Mouse (Mus musculus) C2C12 (cell line): ENCODE results near the gene Gm17655. TPM values are rescaled to one million over a fixed set of nuclear protein-coding genes. Genes with fewer than 3 reads are reported as not detected.

Experiments
- polyA plus RNA-seq: library from polyadenylated mRNA; unstranded; fragments of >200 nt; fragmentation: generic; extraction: Trizol; gene quantifications from one replicate; pipeline ENCODE4 v1.2.1, GENCODE M21; 2012; ENCODE audit warnings: missing spikeins

The Gm17655 gene
- polyA plus RNA-seq, 1 experiment: 0.09 TPM

Other genes starting within 250 kb of the Gm17655 start
- 0.88 TPM for gene Gm15446, start 149.1 kb downstream of the Gm17655 start, polyA plus RNA-seq
- gene Zfp932, start 76.0 kb downstream of the Gm17655 start, polyA plus RNA-seq: 10.3 TPM
- 0.14 TPM for gene Gm35315, start 21.9 kb upstream of the Gm17655 start, polyA plus RNA-seq
- gene Plcxd1, start 27.5 kb upstream of the Gm17655 start, polyA plus RNA-seq: 0.78 TPM
- 56.7 TPM for gene Gtpbp6, start 35.7 kb upstream of the Gm17655 start, polyA plus RNA-seq
- gene Zfp605, start 37.6 kb upstream of the Gm17655 start, polyA plus RNA-seq: 2.2 TPM
- 14.4 TPM for gene Chfr, start 63.3 kb upstream of the Gm17655 start, polyA plus RNA-seq
- 12.5 TPM for gene Golga3, start 104.2 kb upstream of the Gm17655 start, polyA plus RNA-seq
- gene Ankle2, start 158.5 kb upstream of the Gm17655 start, polyA plus RNA-seq: 12.3 TPM
- gene Pgam5, start 197.4 kb upstream of the Gm17655 start, polyA plus RNA-seq: 52.6 TPM
- 3.9 TPM for gene Pxmp2, start 213.7 kb upstream of the Gm17655 start, polyA plus RNA-seq
- gene Pole, start 213.8 kb upstream of the Gm17655 start, polyA plus RNA-seq: 17.4 TPM